Mouse (Mus musculus) heart, adult 18-20 months (tissue): ENCODE measurements around the gene Prrc2c. TPM values are rescaled to one million over a fixed set of nuclear protein-coding genes. Genes with fewer than 3 reads are reported as not detected.
"Not testable (repeated sequence)": the region's sequence is repeated elsewhere in the genome, so short reads cannot be mapped to it uniquely, and the experiment has no call there.

Source experiments
- DNase-seq, 2 experiments: peaks; one replicate each; pipeline ENCODE4 v3.0.0; 2021 to 2022; ENCODE audit warnings: mixed read lengths in 1 of 2
- long read RNA-seq, 2 experiments: library from polyadenylated mRNA; stranded (forward); transcript quantifications; one replicate each; pipeline ENCODE4 v2.0.0; 2021
- total RNA-seq, 2 experiments: library from RNA; stranded (reverse); gene quantifications; 2 replicates each; pipeline ENCODE4 v1.2.3; 2021

Gene Prrc2c
- 10 to 100 TPM; 60.7 to 78.1 TPM for total RNA-seq
- long read RNA-seq, experiment 1, partial matches to known transcripts = 0 of 11 reads
- long read RNA-seq, experiment 1, other reads (novel, unspliced or antisense) = 11 of 11 reads
- long read RNA-seq, experiment 2, partial matches to known transcripts = 0 of 7 reads
- long read RNA-seq, experiment 2, other reads (novel, unspliced or antisense) = 7 of 7 reads

GRCm38 (mm10) chr1:162740401-162740835 is at the start of gene Prrc2c:
Gene Prrc2c, minus strand, starts transcription at chr1:162740556.
- peak; percentile 99 to 100 for DNase-seq

- DNase-seq = no peak
Observed at GRCm38 (mm10) chr1:162785222-162785621, 44.9 kb upstream of the Prrc2c start.

- DNase-seq = no peak
Observed at GRCm38 (mm10) chr1:162783669-162784248, 43.4 kb upstream of the Prrc2c start.

- not testable (repeated sequence) for DNase-seq
Observed at GRCm38 (mm10) chr1:162781035-162781434, 40.7 kb upstream of the Prrc2c start.

GRCm38 (mm10) chr1:162777943-162778538 is 37.7 kb upstream of the Prrc2c start:
- DNase-seq = no peak

- DNase-seq = no peak
Observed at GRCm38 (mm10) chr1:162773661-162774060, 33.3 kb upstream of the Prrc2c start.

- no peak for DNase-seq
Observed at GRCm38 (mm10) chr1:162771617-162772360, 31.4 kb upstream of the Prrc2c start.

GRCm38 (mm10) chr1:162752009-162752408 is 11.7 kb upstream of the Prrc2c start:
- no peak for DNase-seq

GRCm38 (mm10) chr1:162749607-162750006 is 9.3 kb upstream of the Prrc2c start:
- no peak for DNase-seq

- DNase-seq = no peak
Observed at GRCm38 (mm10) chr1:162748761-162749160, 8.4 kb upstream of the Prrc2c start.

GRCm38 (mm10) chr1:162739831-162740394 is 443 bp downstream of the Prrc2c start:
- peak in 1 of 2 experiments; percentile 52 for DNase-seq

GRCm38 (mm10) chr1:162739406-162739805 is 950 bp downstream of the Prrc2c start:
- DNase-seq = peak; percentile 38 to 60

GRCm38 (mm10) chr1:162738472-162738871 is 1.9 kb downstream of the Prrc2c start:
- DNase-seq = no peak

GRCm38 (mm10) chr1:162735084-162735483 is 5.3 kb downstream of the Prrc2c start:
- DNase-seq = no peak

GRCm38 (mm10) chr1:162734283-162734682 is 6.1 kb downstream of the Prrc2c start:
- no peak for DNase-seq

GRCm38 (mm10) chr1:162732041-162732440 is 8.3 kb downstream of the Prrc2c start:
- no peak for DNase-seq

- no peak for DNase-seq
Observed at GRCm38 (mm10) chr1:162729436-162729835, 10.9 kb downstream of the Prrc2c start.

GRCm38 (mm10) chr1:162727981-162728380 is 12.4 kb downstream of the Prrc2c start:
- peak in 1 of 2 experiments; percentile 4 for DNase-seq

- DNase-seq = no peak
Observed at GRCm38 (mm10) chr1:162723610-162724009, 16.7 kb downstream of the Prrc2c start.

- DNase-seq = no peak
Observed at GRCm38 (mm10) chr1:162720645-162721044, 19.7 kb downstream of the Prrc2c start.

- DNase-seq = no peak
Observed at GRCm38 (mm10) chr1:162700389-162701066, 39.8 kb downstream of the Prrc2c start.

GRCm38 (mm10) chr1:162697866-162698265 is 42.5 kb downstream of the Prrc2c start:
- DNase-seq = peak in 1 of 2 experiments; percentile 8
